Mouse (Mus musculus): Measurements from ENCODE around the gene Knstrn.

The Knstrn gene

GRCm38 (mm10) chr2:118813981-118814836 is at the start of gene Knstrn:
TSS of gene Knstrn (plus strand) at chr2:118814003.
- peak; percentile 92 to 96 for DNase-seq (ENCODE audit: low spot score in 2 of 2)

GRCm38 (mm10) chr2:118764094-118764831 is 49.5 kb upstream of the Knstrn start:
- DNase-seq (ENCODE audit: low spot score in 2 of 2), result no peak

GRCm38 (mm10) chr2:118764875-118765274 is 48.9 kb upstream of the Knstrn start:
- no peak for DNase-seq (ENCODE audit: low spot score in 2 of 2)

- no peak for DNase-seq (ENCODE audit: low spot score in 2 of 2)
These were observed 47.5 kb upstream of the Knstrn start for GRCm38 (mm10) chr2:118766041-118767033.

- no peak for DNase-seq (ENCODE audit: low spot score in 2 of 2)
These were observed 41.5 kb upstream of the Knstrn start, which contains the start of gene Phgr1 for GRCm38 (mm10) chr2:118772158-118772874. TSS of gene Phgr1 (plus strand) at chr2:118772769.

GRCm38 (mm10) chr2:118774536-118774935 is 39.3 kb upstream of the Knstrn start:
- no peak for DNase-seq (ENCODE audit: low spot score in 2 of 2)

- no peak for DNase-seq (ENCODE audit: low spot score in 2 of 2)
These were observed 38.4 kb upstream of the Knstrn start for GRCm38 (mm10) chr2:118775396-118775795.

GRCm38 (mm10) chr2:118775846-118776245 is 38.0 kb upstream of the Knstrn start:
- DNase-seq (ENCODE audit: low spot score in 2 of 2), result no peak

GRCm38 (mm10) chr2:118776295-118776694 is 37.5 kb upstream of the Knstrn start:
- DNase-seq (ENCODE audit: low spot score in 2 of 2), result no peak

- no peak for DNase-seq (ENCODE audit: low spot score in 2 of 2)
These were observed 35.4 kb upstream of the Knstrn start for GRCm38 (mm10) chr2:118778418-118778817.

- DNase-seq (ENCODE audit: low spot score in 2 of 2), result no peak
These were observed 34.7 kb upstream of the Knstrn start for GRCm38 (mm10) chr2:118779065-118779464.

GRCm38 (mm10) chr2:118779504-118780480 is 34.0 kb upstream of the Knstrn start, which contains the start of gene Disp2:
TSS of gene Disp2 (plus strand) at chr2:118779719.
- peak; percentile 85 to 93 for DNase-seq (ENCODE audit: low spot score in 2 of 2)

GRCm38 (mm10) chr2:118781115-118781514 is 32.7 kb upstream of the Knstrn start:
- no peak for DNase-seq (ENCODE audit: low spot score in 2 of 2)

- no peak for DNase-seq (ENCODE audit: low spot score in 2 of 2)
These were observed 31.5 kb upstream of the Knstrn start for GRCm38 (mm10) chr2:118782303-118782702.

- DNase-seq (ENCODE audit: low spot score in 2 of 2), result no peak
These were observed 30.7 kb upstream of the Knstrn start for GRCm38 (mm10) chr2:118783093-118783492.

- DNase-seq (ENCODE audit: low spot score in 2 of 2), result no peak
These were observed 30.1 kb upstream of the Knstrn start for GRCm38 (mm10) chr2:118783663-118784062.

GRCm38 (mm10) chr2:118786525-118786924 is 27.3 kb upstream of the Knstrn start:
- DNase-seq (ENCODE audit: low spot score in 2 of 2), result no peak

- no peak for DNase-seq (ENCODE audit: low spot score in 2 of 2)
These were observed 24.3 kb upstream of the Knstrn start for GRCm38 (mm10) chr2:118789501-118789900.

- no peak for DNase-seq (ENCODE audit: low spot score in 2 of 2)
These were observed 23.6 kb upstream of the Knstrn start for GRCm38 (mm10) chr2:118790221-118790550.

Measured in spleen, postnatal 4 days (tissue).